Comparison of ENCODE assay signal across 8 mouse cellular contexts in genomic region chr14:55497449-55497821, GRCm38 (mm10). TPM values are rescaled to one million over a fixed set of nuclear protein-coding genes. Genes with fewer than 3 reads are reported as not detected.
A peak's percentile ranks its signal among the peaks of the same experiment; 100 is the strongest.
DNase-seq lines count a peak whose midpoint lies in the region; ATAC-seq and TF ChIP-seq lines count a peak whose summit lies in the region.

No protein-coding gene starts in this region.

- ATAC-seq in erythroblast, adult 5-6 weeks (replicated peaks; ENCODE audit: low FRiP score, poor library complexity, severe bottlenecking) = peak; percentile 63
- ATAC-seq in heart, embryonic 16.5 days (replicated peaks; ENCODE audit: extremely low read depth, insufficient read depth, low FRiP score) = 0 out of 2 replicates have a peak, but pooled peaks have one; percentile 39
- peak; percentile 55 for ATAC-seq in liver, embryonic 16.5 days (ENCODE audit: low read depth)
- ATAC-seq in neural tube, embryonic 13.5 days (ENCODE audit: low read depth) = peak; percentile 51; the same call in 1 of the 2 replicates

- peak; percentile 87 to 90 for DNase-seq in CD8-positive naive resting alpha-beta T cell, adult 2 months (ENCODE audit: low read depth in 2 of 2, low spot score in 2 of 2)
- peak; percentile 92 for DNase-seq in kidney, postnatal 10 days
- DNase-seq in testis, postnatal 10 days (ENCODE audit: low spot score) = peak; percentile 97

- no peak for TF ChIP-seq POLR2A in bone marrow macrophage, adult 2 months (IDR thresholded peaks at IDR 0.05; ENCODE audit: borderline replicate concordance, low read depth, low read length)

- TF ChIP-seq CTCF in bone marrow macrophage, adult 2 months (IDR thresholded peaks at IDR 0.05; ENCODE audit: low read depth, low read length) = peak; percentile 72

- H3K4me3 ChIP-seq in bone marrow macrophage, adult 2 months (ENCODE audit: insufficient read depth, low read length) = no peak overlapping the region
- H3K4me3 ChIP-seq in heart, embryonic 16.5 days (ENCODE audit: low read length) = no peak overlapping the region
- no peak overlapping the region for H3K4me3 ChIP-seq in liver, embryonic 16.5 days (ENCODE audit: low read depth, low read length)
- H3K4me3 ChIP-seq in neural tube, embryonic 13.5 days = no peak overlapping the region

- H3K9ac ChIP-seq in heart, embryonic 16.5 days (ENCODE audit: low read length) = peak overlapping the region; percentile 38; the same call in 1 of the 2 replicates
- H3K9ac ChIP-seq in liver, embryonic 16.5 days (ENCODE audit: low read depth, low read length) = no peak overlapping the region
- peak overlapping the region; percentile 54; the same call in 1 of the 2 replicates for H3K9ac ChIP-seq in neural tube, embryonic 13.5 days

- no peak overlapping the region for H3K27ac ChIP-seq in bone marrow macrophage, adult 2 months (ENCODE audit: insufficient read depth, low read depth, low read length)
- no peak overlapping the region for H3K27ac ChIP-seq in heart, embryonic 16.5 days (ENCODE audit: low read length)
- H3K27ac ChIP-seq in liver, embryonic 16.5 days (ENCODE audit: low read length) = no peak overlapping the region
- no peak overlapping the region for H3K27ac ChIP-seq in neural tube, embryonic 13.5 days (replicated peaks)

- H3K27me3 ChIP-seq in heart, embryonic 16.5 days (ENCODE audit: control insufficient read depth, insufficient read depth, low read length) = no peaks in the 10 kb centered on the region; the same call in 1 of the 2 replicates
- peaks cover 3% of the 10 kb centered on the region; the same call in 1 of the 2 replicates for H3K27me3 ChIP-seq in liver, embryonic 16.5 days (ENCODE audit: control insufficient read depth, insufficient read depth, low read depth, low read length)
- H3K27me3 ChIP-seq in neural tube, embryonic 13.5 days = no peaks in the 10 kb centered on the region

- WGBS in heart, embryonic 16.5 days = 28% methylated on average over 6 of the region's 6 CpGs
- 27% methylated on average over 6 of the region's 6 CpGs for WGBS in liver, embryonic 16.5 days (ENCODE audit: insufficient replicate concordance)
- WGBS in neural tube, embryonic 13.5 days = 35% methylated on average over 6 of the region's 6 CpGs

- H3K4me1 ChIP-seq in bone marrow macrophage, adult 2 months (ENCODE audit: control insufficient read depth, insufficient read depth, low read length) = no peaks in the 10 kb centered on the region
- H3K4me1 ChIP-seq in heart, embryonic 16.5 days (ENCODE audit: control insufficient read depth, insufficient read depth, low read length) = peaks cover 13% of the 10 kb centered on the region
- no peaks in the 10 kb centered on the region for H3K4me1 ChIP-seq in liver, embryonic 16.5 days (ENCODE audit: control insufficient read depth, low read depth, low read length)
- H3K4me1 ChIP-seq in neural tube, embryonic 13.5 days (replicated peaks) = peaks cover 7% of the 10 kb centered on the region

- H3K9me3 ChIP-seq in heart, embryonic 16.5 days (replicated peaks; ENCODE audit: control insufficient read depth, low read length) = no peaks in the 10 kb centered on the region
- no peaks in the 10 kb centered on the region for H3K9me3 ChIP-seq in liver, embryonic 16.5 days (replicated peaks; ENCODE audit: control insufficient read depth, low read length)
- H3K9me3 ChIP-seq in neural tube, embryonic 13.5 days = no peaks in the 10 kb centered on the region

- H3K36me3 ChIP-seq in heart, embryonic 16.5 days (ENCODE audit: control insufficient read depth, insufficient read depth) = no peaks in the 10 kb centered on the region
- H3K36me3 ChIP-seq in liver, embryonic 16.5 days (ENCODE audit: control insufficient read depth, insufficient read depth) = no peaks in the 10 kb centered on the region
- H3K36me3 ChIP-seq in neural tube, embryonic 13.5 days = peaks cover 88% of the 10 kb centered on the region

- no peak overlapping the region for H3K4me2 ChIP-seq in heart, embryonic 16.5 days (ENCODE audit: low read depth, low read length)
- H3K4me2 ChIP-seq in liver, embryonic 16.5 days (ENCODE audit: low read depth, low read length) = no peak overlapping the region
- no peak overlapping the region for H3K4me2 ChIP-seq in neural tube, embryonic 13.5 days

RNA-seq across cellular contexts. Expression of gene Carmil3, which starts 7.0 kb away (rescaled TPM):
- polyA plus RNA-seq in bone marrow macrophage, adult 2 months (2012; ENCODE audit: insufficient read depth, insufficient read length, missing spikeins) = 0.43 TPM in 1 of 2 replicates, not detected in the other
- not detected in 2 replicates for total RNA-seq in erythroblast, adult 5-6 weeks (2015; ENCODE audit: low replicate concordance)
- total RNA-seq in erythroblast, adult 5-6 weeks (2017; ENCODE audit: low replicate concordance) = not detected in 2 replicates
- 1.3 and 1.9 TPM in 2 replicates for polyA plus RNA-seq in heart, embryonic 16.5 days (2015; fragmentation: Nextera tagmentation; extraction: Ambion mirVana)
- 0.28 and 0.46 TPM in 2 replicates for polyA plus RNA-seq in liver, embryonic 16.5 days (2015; fragmentation: Nextera tagmentation; extraction: Ambion mirVana)
- polyA plus RNA-seq in neural tube, embryonic 13.5 days (2015; fragmentation: Nextera tagmentation; extraction: Ambion mirVana) = 19.6 and 21.7 TPM in 2 replicates

RNA-seq across cellular contexts. Expression of gene Cpne6, which starts 12.8 kb away (rescaled TPM):
- polyA plus RNA-seq in bone marrow macrophage, adult 2 months (2012; ENCODE audit: insufficient read depth, insufficient read length, missing spikeins) = not detected in 2 replicates
- total RNA-seq in erythroblast, adult 5-6 weeks (2015; ENCODE audit: low replicate concordance) = not detected in 2 replicates
- not detected in 2 replicates for total RNA-seq in erythroblast, adult 5-6 weeks (2017; ENCODE audit: low replicate concordance)
- 0.21 and 0.24 TPM in 2 replicates for polyA plus RNA-seq in heart, embryonic 16.5 days (2015; fragmentation: Nextera tagmentation; extraction: Ambion mirVana)
- polyA plus RNA-seq in liver, embryonic 16.5 days (2015; fragmentation: Nextera tagmentation; extraction: Ambion mirVana) = not detected in 2 replicates
- polyA plus RNA-seq in neural tube, embryonic 13.5 days (2015; fragmentation: Nextera tagmentation; extraction: Ambion mirVana) = 5.7 and 10.1 TPM in 2 replicates

RNA-seq across cellular contexts. Expression of gene Dhrs4, which starts 18.9 kb away (rescaled TPM):
- 28.3 and 33.4 TPM in 2 replicates for polyA plus RNA-seq in bone marrow macrophage, adult 2 months (2012; ENCODE audit: insufficient read depth, insufficient read length, missing spikeins)
- 12.7 and 16.9 TPM in 2 replicates for total RNA-seq in erythroblast, adult 5-6 weeks (2015; ENCODE audit: low replicate concordance)
- 9.8 and 19.1 TPM in 2 replicates for total RNA-seq in erythroblast, adult 5-6 weeks (2017; ENCODE audit: low replicate concordance)
- polyA plus RNA-seq in heart, embryonic 16.5 days (2015; fragmentation: Nextera tagmentation; extraction: Ambion mirVana) = 67.2 and 68.9 TPM in 2 replicates
- 88.8 and 91.2 TPM in 2 replicates for polyA plus RNA-seq in liver, embryonic 16.5 days (2015; fragmentation: Nextera tagmentation; extraction: Ambion mirVana)
- polyA plus RNA-seq in neural tube, embryonic 13.5 days (2015; fragmentation: Nextera tagmentation; extraction: Ambion mirVana) = 26.1 and 31.9 TPM in 2 replicates

RNA-seq across cellular contexts. Expression of gene Nrl, which starts 27.3 kb away (rescaled TPM):
- polyA plus RNA-seq in bone marrow macrophage, adult 2 months (2012; ENCODE audit: insufficient read depth, insufficient read length, missing spikeins) = not detected in 2 replicates
- total RNA-seq in erythroblast, adult 5-6 weeks (2015; ENCODE audit: low replicate concordance) = 0.19 and 0.42 TPM in 2 replicates
- total RNA-seq in erythroblast, adult 5-6 weeks (2017; ENCODE audit: low replicate concordance) = 0.42 TPM in 1 of 2 replicates, not detected in the other
- 0.05 TPM in 1 of 2 replicates, not detected in the other for polyA plus RNA-seq in heart, embryonic 16.5 days (2015; fragmentation: Nextera tagmentation; extraction: Ambion mirVana)
- not detected in 2 replicates for polyA plus RNA-seq in liver, embryonic 16.5 days (2015; fragmentation: Nextera tagmentation; extraction: Ambion mirVana)
- polyA plus RNA-seq in neural tube, embryonic 13.5 days (2015; fragmentation: Nextera tagmentation; extraction: Ambion mirVana) = 0.07 TPM in 1 of 2 replicates, not detected in the other

RNA-seq across cellular contexts. Expression of gene Pck2, which starts 42.6 kb away (rescaled TPM):
- 34.7 and 38.6 TPM in 2 replicates for polyA plus RNA-seq in bone marrow macrophage, adult 2 months (2012; ENCODE audit: insufficient read depth, insufficient read length, missing spikeins)
- 20.4 and 28.6 TPM in 2 replicates for total RNA-seq in erythroblast, adult 5-6 weeks (2015; ENCODE audit: low replicate concordance)
- 60.3 and 66.5 TPM in 2 replicates for total RNA-seq in erythroblast, adult 5-6 weeks (2017; ENCODE audit: low replicate concordance)
- 36.8 and 42.8 TPM in 2 replicates for polyA plus RNA-seq in heart, embryonic 16.5 days (2015; fragmentation: Nextera tagmentation; extraction: Ambion mirVana)
- polyA plus RNA-seq in liver, embryonic 16.5 days (2015; fragmentation: Nextera tagmentation; extraction: Ambion mirVana) = 41.2 and 42.5 TPM in 2 replicates
- 18.7 and 20.3 TPM in 2 replicates for polyA plus RNA-seq in neural tube, embryonic 13.5 days (2015; fragmentation: Nextera tagmentation; extraction: Ambion mirVana)
